Mouse (Mus musculus): ENCODE results near the gene Syngap1. TPM values are rescaled to one million over a fixed set of nuclear protein-coding genes. Genes with fewer than 3 reads are reported as not detected.

Syngap1 gene
- polyA plus RNA-seq, 1 experiment, result 7.3 TPM

DNA sequence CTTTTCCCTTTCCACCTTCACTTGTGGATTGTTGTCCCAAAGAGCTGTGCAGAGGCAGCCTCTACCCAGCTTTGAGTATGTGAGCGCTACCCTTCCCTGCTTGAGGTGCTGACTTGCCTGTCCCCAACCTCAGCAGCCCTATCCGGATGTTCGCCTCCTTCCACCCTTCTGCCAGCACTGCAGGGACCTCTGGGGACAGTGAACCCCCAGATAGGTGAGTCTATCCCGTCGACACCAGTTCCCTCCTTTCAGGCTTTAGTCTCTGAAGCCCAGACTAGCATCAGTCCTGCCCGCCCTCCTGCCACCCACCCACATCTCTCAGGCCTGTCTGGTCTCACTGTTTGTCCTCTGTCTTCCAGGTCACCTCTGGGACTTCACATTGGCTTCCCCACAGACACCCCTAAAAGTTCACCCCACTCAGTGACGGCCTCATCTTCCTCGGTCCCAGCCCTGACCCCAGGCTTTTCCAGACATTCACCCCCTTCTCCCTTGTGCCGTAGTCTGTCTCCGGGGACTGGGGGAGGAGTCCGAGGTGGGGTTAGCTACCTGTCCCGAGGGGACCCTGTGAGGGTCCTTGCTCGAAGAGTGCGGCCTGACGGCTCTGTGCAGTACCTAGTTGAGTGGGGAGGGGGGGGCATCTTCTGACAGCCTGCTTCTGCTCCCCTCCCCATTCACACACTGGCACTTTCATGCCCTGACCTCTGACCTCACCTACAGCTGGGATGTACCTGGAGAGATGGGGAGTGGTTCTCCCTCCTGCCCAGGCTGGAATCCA lies 3.9 kb upstream of the Syngap1 start:
- WGBS, result 91% methylated on average over 15 of the region's 15 CpGs
- TF ChIP-seq CTCF (IDR thresholded peaks at IDR 0.05; ENCODE audit: extremely low read depth, insufficient read depth, insufficient read length, insufficient replicate concordance) (no peak), POLR2A (IDR thresholded peaks at IDR 0.05; ENCODE audit: low read depth, low read length) (no peak)
- Histone ChIP-seq H3K27me3 (ENCODE audit: control insufficient read depth, insufficient read depth, low read length) (no peaks in the 10 kb centered on the region), H3K27ac (ENCODE audit: insufficient read depth, low read length) (no peak overlapping the region), H3K4me3 (ENCODE audit: extremely low read depth, insufficient read depth, insufficient read length) (no peak overlapping the region), H3K4me1 (ENCODE audit: control insufficient read depth, insufficient read depth, insufficient read length) (peaks cover 20% of the 10 kb centered on the region; the same call in 1 of the 2 replicates), H3K36me3 (ENCODE audit: control insufficient read depth, insufficient read depth, low read length) (peaks cover 29% of the 10 kb centered on the region)
- no peak for DNase-seq (ENCODE audit: low read depth in 1 of 2, low spot score in 2 of 2)

GRCm38 (mm10) chr17:26937883-26938695 lies 3.0 kb upstream of the Syngap1 start:
- Histone ChIP-seq H3K27ac (ENCODE audit: insufficient read depth, low read length) (peak overlapping the region; percentile 81), H3K27me3 (ENCODE audit: control insufficient read depth, insufficient read depth, low read length) (no peaks in the 10 kb centered on the region), H3K36me3 (ENCODE audit: control insufficient read depth, insufficient read depth, low read length) (peaks cover 29% of the 10 kb centered on the region), H3K4me3 (ENCODE audit: extremely low read depth, insufficient read depth, insufficient read length) (peak overlapping the region; percentile 62), H3K4me1 (ENCODE audit: control insufficient read depth, insufficient read depth, insufficient read length) (peaks cover 20% of the 10 kb centered on the region; the same call in 1 of the 2 replicates)
- WGBS, result 53% methylated on average over 16 of the region's 16 CpGs
- TF ChIP-seq POLR2A (IDR thresholded peaks at IDR 0.05; ENCODE audit: low read depth, low read length) (no peak), CTCF (IDR thresholded peaks at IDR 0.05; ENCODE audit: extremely low read depth, insufficient read depth, insufficient read length, insufficient replicate concordance) (no peak)
- DNase-seq (ENCODE audit: low read depth in 1 of 2, low spot score in 2 of 2), result no peak

GRCm38 (mm10) chr17:26938731-26939130 lies 2.3 kb upstream of the Syngap1 start:
- TF ChIP-seq CTCF (IDR thresholded peaks at IDR 0.05; ENCODE audit: extremely low read depth, insufficient read depth, insufficient read length, insufficient replicate concordance) (no peak), POLR2A (IDR thresholded peaks at IDR 0.05; ENCODE audit: low read depth, low read length) (no peak)
- Histone ChIP-seq H3K4me3 (ENCODE audit: extremely low read depth, insufficient read depth, insufficient read length) (peak overlapping the region; percentile 62), H3K36me3 (ENCODE audit: control insufficient read depth, insufficient read depth, low read length) (peaks cover 29% of the 10 kb centered on the region), H3K4me1 (ENCODE audit: control insufficient read depth, insufficient read depth, insufficient read length) (peaks cover 20% of the 10 kb centered on the region; the same call in 1 of the 2 replicates), H3K27me3 (ENCODE audit: control insufficient read depth, insufficient read depth, low read length) (no peaks in the 10 kb centered on the region), H3K27ac (ENCODE audit: insufficient read depth, low read length) (peak overlapping the region; percentile 81)
- DNase-seq (ENCODE audit: low read depth in 1 of 2, low spot score in 2 of 2), result peak in 1 of 2 experiments; percentile 16
- 1% methylated on average over 22 of the region's 22 CpGs for WGBS

DNA sequence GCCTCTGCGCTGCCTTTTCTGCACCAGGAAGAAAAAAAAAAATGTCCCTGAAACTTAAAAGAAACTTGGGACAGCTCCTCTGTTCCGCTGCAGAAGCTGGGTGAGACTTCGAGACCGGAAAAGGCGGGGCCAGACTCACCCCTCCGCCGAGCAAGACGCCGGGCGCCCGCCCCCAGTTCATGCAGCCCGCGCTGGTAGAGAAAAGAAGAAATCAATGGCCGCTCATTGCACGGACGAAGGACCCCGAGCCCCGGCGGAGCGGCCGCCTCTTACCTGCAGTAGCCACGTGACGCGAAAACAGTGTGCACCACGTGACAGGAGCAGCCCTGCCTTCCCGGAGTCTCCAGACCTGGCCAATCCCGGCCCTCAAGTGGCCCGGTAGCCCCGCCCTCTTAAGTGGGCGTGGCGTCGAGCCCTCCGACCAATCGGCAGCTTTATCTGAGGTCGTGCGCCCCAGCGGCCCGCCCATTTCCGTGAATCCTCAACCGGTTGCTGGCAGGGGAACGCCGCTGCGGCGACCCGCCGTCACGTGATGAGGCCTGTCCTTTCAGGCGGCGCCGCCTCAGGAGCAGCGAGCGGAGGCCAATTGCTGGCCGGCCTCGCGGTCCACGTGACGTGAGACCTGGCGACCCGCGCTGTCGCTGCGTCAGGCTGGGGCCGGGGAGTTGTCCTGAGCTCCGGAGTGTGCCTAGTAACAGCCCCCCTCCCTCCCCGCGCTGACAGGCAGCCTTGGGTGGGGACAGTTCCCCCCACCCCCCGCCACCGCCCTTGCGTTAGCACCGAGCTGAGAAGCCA lies 1.7 kb upstream of the Syngap1 start, which contains the start of gene Cuta:
Gene Cuta (minus strand): TSS at position 392 of the 795 bp plus-strand sequence.
- H3K27me3 ChIP-seq (ENCODE audit: control insufficient read depth, insufficient read depth, low read length), result no peaks in the 10 kb centered on the region
- TF ChIP-seq POLR2A (IDR thresholded peaks at IDR 0.05; ENCODE audit: low read depth, low read length), result peak; percentile 95
- no peak for TF ChIP-seq CTCF (IDR thresholded peaks at IDR 0.05; ENCODE audit: extremely low read depth, insufficient read depth, insufficient read length, insufficient replicate concordance)
- H3K36me3 ChIP-seq (ENCODE audit: control insufficient read depth, insufficient read depth, low read length), result peaks cover 29% of the 10 kb centered on the region
- peaks cover 13% of the 10 kb centered on the region; the same call in 1 of the 2 replicates for H3K4me1 ChIP-seq (ENCODE audit: control insufficient read depth, insufficient read depth, insufficient read length)
- H3K4me3 ChIP-seq (ENCODE audit: extremely low read depth, insufficient read depth, insufficient read length), result peak within 1 kb of the TSS; percentile 62
- DNase-seq (ENCODE audit: low read depth in 1 of 2, low spot score in 2 of 2), result peak; percentile 99
- WGBS, result under 1% methylated on average over 70 of the region's 70 CpGs
- peak within 1 kb of the TSS; percentile 81 for H3K27ac ChIP-seq (ENCODE audit: insufficient read depth, low read length)

GRCm38 (mm10) chr17:26939973-26940300 lies 1.1 kb upstream of the Syngap1 start:
- H3K4me1 ChIP-seq (ENCODE audit: control insufficient read depth, insufficient read depth, insufficient read length), result peaks cover 10% of the 10 kb centered on the region; the same call in 1 of the 2 replicates
- peak overlapping the region; percentile 77 for H3K27ac ChIP-seq (ENCODE audit: insufficient read depth, low read length)
- DNase-seq (ENCODE audit: low read depth in 1 of 2, low spot score in 2 of 2), result no peak
- no peak for TF ChIP-seq CTCF (IDR thresholded peaks at IDR 0.05; ENCODE audit: extremely low read depth, insufficient read depth, insufficient read length, insufficient replicate concordance)
- 11% methylated on average over 3 of the region's 3 CpGs for WGBS
- peaks cover 26% of the 10 kb centered on the region for H3K36me3 ChIP-seq (ENCODE audit: control insufficient read depth, insufficient read depth, low read length)
- peak overlapping the region; percentile 61 for H3K4me3 ChIP-seq (ENCODE audit: extremely low read depth, insufficient read depth, insufficient read length)
- H3K27me3 ChIP-seq (ENCODE audit: control insufficient read depth, insufficient read depth, low read length), result no peaks in the 10 kb centered on the region

DNA sequence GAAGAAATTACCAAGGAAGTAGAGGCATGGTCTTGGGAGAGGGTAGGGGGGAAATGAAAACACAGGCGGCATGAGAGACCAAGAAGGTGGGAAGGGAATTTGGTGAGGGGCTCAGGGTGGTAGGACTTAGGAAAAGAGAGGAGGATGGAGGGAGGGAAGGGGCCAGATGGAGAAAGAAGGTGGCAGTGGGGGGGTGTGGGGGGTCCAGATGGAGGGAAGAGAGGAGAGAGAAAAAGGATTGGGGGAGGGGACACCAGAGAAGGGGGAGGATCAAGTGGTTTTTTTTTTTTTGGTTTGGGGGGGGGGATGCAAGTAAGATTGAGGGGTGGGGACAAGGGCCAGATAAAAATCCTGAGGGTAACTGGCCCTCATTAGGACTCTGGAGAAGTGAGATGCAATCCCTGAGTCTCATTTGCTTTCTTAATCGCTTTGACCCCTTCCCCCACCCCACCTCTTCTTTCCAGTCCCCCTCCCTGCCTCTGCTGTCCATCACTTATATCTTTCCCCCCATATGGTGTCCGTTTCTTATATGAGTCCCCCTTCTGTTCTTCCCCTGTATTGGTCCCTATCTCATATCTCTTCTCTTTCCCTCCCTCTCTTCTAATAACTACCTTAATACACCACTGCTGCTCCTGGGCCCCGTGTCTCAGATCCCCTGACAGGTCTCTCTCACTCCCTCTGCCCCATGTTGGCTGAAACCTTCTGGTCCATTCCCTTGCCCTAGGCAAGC lies 953 bp downstream of the Syngap1 start:
- Histone ChIP-seq H3K4me3 (ENCODE audit: extremely low read depth, insufficient read depth, insufficient read length) (no peak overlapping the region), H3K27ac (ENCODE audit: insufficient read depth, low read length) (no peak overlapping the region), H3K36me3 (ENCODE audit: control insufficient read depth, insufficient read depth, low read length) (peaks cover 7% of the 10 kb centered on the region), H3K27me3 (ENCODE audit: control insufficient read depth, insufficient read depth, low read length) (peaks cover 6% of the 10 kb centered on the region; the same call in 1 of the 2 replicates), H3K4me1 (ENCODE audit: control insufficient read depth, insufficient read depth, insufficient read length) (peaks cover 14% of the 10 kb centered on the region)
- WGBS, result 56% methylated on average over 4 of the region's 4 CpGs
- TF ChIP-seq CTCF (IDR thresholded peaks at IDR 0.05; ENCODE audit: extremely low read depth, insufficient read depth, insufficient read length, insufficient replicate concordance), result no peak
- no peak for TF ChIP-seq POLR2A (IDR thresholded peaks at IDR 0.05; ENCODE audit: low read depth, low read length)
- no peak for DNase-seq (ENCODE audit: low read depth in 1 of 2, low spot score in 2 of 2)
